Mouse (Mus musculus) retina, embryonic 14.5 days (tissue): ENCODE data around the gene Isy1.

Experiments
- DNase-seq: peaks from one replicate; pipeline ENCODE4 v3.0.0-alpha.2; 2015; ENCODE audit warnings: low spot score

Isy1 gene

DNA sequence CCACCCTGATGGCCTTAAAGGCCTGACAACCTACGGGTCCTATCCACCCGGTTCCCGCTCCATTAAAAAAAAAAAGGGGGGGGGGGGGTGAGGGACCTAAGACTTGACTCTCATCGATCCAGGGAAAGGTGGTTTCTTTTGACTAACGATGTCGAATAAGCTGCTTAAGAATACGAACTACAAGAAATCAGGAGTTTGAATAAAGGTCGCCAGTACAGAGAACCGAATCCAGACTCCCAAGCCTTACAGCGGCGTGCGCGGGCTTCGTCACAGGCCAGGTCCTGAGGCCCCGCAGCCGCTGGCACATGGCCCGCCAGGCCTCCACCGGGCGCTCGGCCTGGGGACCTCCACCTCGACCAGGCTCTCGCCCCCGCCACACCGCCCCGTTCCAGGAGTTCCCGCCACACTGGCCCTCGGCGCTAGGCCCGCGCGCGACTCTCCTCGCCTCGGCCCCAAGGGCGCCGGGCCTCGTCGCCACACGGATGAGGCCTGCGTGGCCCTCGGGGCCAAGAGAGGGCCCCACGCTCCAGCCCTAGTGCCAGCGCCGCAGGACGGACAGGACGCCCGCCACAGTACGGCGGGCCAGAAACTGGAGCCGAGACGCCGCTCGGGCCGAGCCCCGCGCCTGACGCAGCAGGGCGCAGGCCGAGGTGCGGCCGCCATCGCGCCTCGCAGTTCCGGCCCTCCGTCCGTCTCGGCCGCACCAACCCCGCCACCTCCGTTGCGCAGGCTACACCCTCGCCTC, 11.7 kb upstream of the Isy1 start:
- DNase-seq: peak; percentile 50

DNA sequence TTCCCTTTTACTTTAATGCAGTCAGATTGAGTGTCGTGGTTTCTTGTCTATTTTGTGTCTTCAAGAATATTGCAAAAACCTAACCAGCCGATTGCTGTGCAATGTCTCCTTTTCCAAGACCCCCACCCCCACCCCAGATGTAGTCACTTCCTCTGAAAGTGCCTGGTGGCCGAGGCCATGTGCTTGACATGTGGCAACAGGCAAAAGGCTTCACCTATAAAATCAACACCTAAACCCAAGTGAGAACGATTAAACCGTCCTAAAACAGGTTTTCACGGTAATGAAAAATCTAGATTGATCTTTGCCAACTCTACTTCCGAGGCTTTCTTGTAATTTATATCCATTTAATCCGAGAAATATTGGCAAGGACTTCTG, 11.2 kb upstream of the Isy1 start:
- DNase-seq: peak; percentile 34

DNA sequence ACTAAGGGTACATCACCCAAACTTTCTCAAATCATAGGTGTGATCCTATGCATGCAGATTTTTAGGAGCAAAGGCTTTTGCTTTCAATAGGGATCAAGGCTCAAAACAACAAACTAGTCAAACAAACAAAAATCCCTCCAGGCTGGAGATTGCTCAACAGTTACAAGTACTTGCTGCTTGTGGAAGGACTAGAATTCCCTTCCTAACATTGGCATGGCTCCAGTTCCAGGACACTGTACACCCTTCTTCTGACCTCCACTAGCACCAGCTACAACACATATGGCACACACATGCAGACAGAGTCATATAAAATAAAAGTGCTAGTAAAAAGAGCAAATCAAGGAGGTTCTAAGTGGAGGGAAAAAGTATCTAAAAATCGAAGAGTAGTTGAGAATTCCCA, 8.2 kb upstream of the Isy1 start:
- no peak for DNase-seq

DNA sequence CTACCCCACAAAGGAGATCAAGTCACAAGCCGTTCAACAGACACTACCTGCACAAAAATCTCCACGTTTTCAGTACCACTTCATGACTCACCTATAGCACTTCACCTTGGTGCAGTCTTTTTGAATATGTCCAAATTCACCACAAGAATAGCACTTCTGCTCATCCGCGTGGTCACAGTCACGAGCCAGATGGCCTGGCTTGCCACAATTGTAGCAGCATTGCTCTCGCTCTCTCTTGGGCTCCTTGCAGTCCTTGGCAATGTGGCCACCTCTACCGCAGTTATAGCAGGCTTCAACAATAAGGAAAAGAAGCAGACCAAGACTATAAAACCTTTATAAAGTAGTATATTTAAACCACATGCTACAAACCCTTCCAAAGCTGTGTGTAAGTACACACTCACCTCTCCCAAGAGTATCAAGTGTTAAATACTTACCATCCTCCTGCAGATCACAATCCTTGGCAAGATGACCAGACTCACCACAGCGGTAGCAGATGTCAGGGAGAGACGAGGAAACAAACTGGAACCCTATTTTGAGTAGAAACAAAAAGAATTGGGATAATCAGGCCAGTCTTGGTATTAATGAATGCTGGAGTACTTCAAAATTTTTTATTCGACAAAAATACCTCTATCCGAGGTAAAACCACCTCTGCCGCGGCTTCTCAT, 6.6 kb upstream of the Isy1 start:
- DNase-seq: no peak

DNA sequence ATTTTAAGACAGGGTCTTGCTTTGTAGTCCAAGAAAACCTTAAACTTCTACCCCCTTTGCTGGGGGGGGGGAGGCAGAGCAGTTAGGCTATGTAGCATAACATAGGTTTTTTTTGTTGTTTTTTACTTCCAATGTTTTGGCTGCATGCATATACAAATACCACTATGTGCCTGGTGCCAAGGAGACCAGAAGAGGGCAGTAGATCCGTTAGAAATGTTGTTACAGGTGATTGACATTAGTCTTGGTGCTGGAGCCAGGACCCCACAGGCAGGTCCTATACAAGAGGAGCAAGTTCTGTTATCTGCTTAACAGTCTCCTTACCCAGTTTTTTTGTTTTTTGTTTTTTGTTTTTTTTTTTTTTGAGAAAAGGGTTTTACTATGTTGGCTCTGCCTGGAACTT, 3.7 kb upstream of the Isy1 start:
- DNase-seq: no peak

DNA sequence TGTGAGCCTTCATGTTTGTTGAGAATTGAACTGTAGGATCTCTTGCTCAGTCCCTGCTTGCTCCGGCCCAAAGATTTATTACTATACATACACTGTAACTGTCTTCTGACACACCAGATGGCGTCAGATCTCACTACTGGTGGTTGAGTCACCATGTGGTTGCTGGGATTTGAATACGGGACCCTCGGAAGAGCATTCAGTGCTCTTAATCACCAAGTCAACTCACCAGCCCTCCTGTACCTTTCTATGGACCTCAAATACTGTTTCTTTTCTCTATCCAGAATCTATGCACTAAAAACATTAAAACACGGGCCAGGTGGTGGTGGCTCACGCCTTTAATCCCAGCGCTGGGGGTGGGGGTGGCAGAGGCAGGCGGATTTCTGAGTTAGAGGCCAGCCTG, 3.0 kb upstream of the Isy1 start:
- DNase-seq: no peak

DNA sequence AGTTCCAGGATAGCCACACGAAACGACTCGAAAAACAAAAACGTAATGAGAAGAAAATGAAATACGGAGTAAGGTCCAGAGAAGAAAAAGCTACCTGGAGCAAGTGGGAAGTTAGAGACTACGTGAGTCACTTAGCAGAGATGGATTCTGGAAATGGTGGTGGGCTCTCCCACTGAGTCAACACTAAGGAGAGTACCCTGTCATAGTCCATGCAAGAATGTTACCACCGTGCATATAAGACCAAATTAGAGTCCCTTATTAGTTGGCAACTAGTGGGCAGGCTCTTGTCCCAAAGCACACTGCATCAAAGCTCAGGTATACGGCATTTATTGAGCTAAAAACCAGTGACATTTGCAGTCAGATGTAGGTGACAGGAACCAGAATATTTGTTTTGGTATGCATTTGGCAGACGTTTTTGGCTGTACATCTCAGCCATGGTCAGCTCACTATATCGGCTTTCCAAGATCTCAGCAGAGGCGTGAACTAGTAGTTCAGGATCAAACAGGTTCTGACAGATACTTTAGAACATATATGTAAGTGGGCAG, 1.3 kb upstream of the Isy1 start:
- DNase-seq: no peak

DNA sequence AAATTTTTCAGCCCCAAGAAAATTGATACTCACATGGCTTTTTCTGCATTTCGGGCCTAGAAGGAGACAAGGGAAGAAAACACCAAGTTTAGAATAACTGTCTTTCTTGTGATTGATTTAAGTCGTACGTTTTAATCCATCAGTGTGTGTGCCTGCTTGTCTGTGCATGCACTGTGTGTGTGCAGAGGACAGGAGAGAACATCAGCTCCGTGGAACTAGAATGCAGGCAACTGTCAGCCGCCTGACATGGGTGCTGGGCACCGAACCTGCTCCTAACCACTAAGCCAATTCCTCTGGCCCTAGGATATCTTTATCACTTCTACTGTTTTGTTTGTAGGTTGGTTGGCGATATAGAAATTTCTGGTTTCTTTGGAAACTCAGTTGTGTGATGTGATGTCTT, 2.9 kb downstream of the Isy1 start, which contains the start of gene Gm45140:
Gene Gm45140 (minus strand): TSS at position 101 of the 400 bp plus-strand sequence.
- DNase-seq: no peak

DNA sequence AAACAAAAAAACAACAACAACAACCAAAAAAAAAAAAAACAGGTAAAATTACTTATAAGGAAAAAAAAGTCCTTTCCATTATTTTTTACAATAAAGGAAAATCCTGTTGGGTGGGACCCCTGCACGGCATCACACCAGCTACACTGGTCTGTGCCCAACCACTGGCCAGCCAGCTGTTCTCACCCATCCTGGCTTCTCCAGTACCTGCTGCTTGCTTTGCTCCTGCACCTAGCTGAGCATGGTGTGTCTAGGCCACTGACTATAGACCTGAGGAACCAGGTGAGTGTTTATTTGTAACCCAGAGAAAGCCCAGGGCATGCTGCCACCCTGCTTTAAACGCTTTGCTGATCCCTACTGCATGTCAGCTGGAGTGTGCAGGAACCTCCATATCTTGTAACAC, 18.2 kb downstream of the Isy1 start:
- no peak for DNase-seq

DNA sequence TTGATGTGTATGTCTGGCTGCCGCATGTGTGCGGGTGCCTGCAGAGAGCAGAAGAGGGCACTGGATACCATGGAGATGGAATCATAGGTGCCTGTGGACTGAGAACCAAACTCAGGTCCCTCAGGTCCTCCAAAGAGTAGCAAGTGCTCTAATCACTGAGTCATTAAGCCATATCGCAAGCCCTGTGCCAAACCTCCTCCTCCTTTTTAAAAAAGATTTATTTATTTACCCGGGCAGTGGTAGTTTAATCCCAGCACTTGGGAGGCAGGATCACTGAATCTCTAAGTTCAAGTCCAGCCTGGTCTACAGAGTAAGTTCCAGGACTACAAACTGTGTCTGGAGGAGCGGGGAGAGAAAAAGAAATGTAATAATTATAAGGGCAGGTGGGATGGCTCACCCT, 24.1 kb downstream of the Isy1 start:
- DNase-seq: no peak

DNA sequence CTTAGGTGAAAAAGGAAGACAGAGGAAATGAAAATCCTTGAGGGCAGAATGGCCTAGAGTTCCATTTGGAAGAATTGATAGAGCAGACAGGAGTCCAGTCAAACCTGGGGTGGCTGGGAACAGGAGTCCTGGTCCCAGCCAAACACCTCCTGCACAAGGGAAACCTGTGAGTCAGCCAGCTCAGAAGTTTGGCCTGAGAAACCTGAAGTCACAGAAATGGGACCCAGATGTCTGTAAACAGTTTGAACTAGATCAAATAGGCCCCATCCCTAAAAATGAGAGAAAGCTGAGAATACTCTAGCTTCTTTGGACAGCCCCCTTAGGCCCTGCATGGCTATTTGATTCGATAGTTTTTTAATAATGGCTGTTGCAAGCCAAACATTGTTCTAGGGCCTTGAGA, 25.9 kb downstream of the Isy1 start:
- DNase-seq: no peak

DNA sequence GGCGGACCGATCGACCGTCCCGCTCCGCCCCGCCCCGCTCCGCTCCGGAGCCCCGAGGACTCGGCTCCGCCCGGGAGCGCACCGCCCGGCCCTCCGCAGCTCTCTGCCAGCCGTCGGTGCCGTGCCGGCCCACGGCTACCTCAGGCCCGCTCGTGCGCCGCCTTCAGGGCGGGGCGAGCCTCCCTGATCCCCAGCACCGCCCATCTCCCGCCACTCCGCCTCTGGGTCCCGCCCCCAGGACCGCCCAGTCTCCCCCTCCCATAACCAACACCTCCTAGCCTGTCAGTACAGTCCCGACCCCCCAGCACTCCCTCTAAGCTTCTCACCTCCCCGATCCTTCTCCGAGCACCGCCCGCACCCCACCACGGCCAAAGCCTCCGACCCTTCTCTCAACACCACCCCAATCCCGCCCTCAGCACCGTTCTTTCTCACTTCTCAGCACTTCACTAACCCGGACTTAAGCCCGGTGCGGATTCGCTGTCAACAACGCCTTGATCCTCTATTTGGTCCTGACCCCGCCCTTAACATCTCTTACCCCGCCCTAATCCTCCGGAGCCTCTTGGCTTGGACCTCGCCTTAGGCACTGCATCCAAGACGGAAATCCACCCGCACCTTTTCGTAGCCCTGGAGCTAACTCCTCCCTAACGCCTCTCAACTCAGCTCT, 26.8 kb downstream of the Isy1 start, which contains the start of gene Rab43:
Gene Rab43 (minus strand): TSS at position 490 of the 664 bp plus-strand sequence.
- DNase-seq: peak; percentile 89

DNA sequence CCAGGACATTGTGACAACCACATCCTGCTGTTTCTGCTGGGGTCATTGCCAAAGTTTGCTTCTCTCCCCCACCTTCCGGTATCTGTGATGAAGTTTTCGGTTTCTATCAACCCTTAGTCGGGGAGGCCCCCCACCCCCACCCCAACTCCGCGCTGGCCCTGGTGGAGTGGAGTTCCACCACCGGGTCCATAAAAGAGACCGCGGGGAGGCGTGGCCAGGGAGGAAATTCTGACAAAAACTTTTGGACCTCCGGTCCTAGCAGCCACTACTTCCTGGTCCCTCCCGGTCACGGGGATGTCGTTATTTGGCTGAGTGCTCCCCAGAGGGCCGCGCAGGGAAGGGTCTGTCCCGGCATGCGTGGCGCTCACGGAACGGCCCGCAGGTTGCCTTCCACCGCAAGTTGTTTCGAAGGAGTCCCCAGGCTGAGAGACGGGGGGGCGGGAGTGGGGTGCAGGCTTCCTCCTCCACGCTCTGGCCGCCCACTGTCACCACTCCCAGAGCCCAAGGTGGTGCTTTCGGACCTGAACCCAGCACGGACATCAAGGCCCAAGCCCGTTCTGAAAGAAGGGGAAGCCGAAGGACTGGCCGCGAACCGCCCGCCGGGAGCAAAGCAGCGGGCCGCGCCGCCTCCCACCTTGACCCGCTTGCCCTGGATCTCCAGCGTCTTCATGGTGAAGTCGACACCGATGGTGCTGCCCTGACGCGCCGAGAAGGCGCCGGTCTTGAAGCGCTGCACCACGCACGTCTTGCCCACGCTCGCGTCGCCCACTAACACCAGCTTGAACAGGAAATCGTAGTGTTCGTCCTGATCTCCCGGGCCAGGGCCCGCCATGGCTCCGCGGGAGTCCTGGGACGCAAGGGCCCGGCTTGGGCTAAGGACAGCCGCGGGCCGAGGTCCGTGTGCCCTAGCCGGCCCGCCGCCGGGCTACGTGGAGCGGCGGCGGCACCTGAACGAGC, 27.6 kb downstream of the Isy1 start:
- peak; percentile 49 for DNase-seq

DNA sequence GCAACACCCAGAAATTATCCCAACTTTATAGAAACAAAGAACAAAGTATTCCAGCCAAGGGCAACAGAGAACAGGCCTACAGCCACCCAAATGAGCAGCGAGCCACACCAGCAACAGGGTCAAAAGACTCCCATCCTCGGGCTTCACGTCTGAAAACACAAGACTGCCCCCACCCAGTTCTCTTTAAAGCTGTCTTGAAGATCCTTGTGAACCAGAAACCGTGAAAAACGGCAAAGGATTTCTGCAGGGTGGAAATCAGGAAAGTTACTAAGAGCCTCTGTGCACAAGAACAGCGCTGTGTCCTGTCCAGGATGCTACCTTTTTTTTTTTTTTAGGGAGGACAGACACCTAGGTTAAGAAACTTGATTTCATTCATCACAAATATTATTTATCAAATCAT, 28.3 kb downstream of the Isy1 start:
- no peak for DNase-seq

DNA sequence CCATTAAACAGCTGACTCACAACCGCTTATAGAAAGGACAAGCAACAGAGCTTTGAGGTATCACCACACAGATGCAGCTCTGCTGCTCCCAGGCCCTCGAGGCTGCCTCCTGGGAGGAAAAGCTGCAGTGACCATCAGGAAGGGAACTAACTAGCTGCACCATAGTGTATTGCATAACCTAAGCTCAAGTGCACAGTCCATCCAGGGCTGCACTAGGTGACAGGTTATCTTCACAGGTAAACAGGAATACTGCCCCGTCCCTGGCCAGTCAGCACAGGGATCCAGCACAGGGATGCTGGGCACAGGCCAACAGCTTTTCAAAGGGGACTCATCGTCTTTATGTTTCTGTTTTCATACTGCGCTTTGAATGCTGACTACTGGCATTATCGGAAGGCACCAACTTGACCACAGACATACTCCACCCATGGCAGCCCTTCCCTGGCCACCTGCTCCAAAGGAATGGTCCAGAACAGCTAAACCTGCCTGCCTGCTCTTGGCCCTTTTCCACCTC, 28.9 kb downstream of the Isy1 start:
- DNase-seq: no peak

DNA sequence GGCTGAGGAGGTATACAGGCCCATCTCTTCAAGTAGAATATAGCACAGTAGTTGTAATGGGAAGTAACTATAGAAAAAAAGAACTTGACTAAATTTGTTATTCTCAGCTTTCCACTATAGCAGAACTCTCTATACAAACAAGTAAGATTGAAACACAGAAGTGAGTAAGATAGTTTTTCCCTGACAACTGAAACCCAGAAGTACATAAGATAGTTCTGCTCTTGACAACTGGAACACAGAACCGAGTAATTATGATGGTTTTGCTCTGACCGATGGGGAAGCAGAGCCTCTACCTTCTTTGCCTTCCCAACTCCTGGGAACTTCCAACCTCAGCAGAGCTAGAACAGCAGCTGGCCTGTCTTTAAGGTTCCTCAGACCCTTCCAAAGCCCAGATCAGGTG, 29.5 kb downstream of the Isy1 start:
- DNase-seq: no peak

DNA sequence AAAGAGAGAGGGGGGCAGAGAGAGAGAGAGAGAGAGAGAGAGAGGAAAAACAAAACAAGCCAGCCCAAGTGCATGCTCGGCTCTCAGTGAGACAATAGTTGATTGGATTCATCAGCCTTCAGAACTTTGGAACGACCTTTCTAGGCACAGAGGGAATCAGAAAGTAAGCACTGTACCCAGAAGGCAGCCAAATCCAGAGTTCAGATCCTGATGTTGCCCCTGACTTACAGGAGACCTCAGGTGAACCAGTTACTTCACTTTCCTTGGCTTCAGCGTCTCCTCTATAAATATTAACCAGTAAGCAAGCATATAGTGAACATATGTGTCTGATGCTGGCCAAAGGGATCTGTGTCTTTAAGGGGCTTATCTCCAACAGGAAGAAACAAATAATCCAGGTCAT, 30.1 kb downstream of the Isy1 start:
- no peak for DNase-seq

DNA sequence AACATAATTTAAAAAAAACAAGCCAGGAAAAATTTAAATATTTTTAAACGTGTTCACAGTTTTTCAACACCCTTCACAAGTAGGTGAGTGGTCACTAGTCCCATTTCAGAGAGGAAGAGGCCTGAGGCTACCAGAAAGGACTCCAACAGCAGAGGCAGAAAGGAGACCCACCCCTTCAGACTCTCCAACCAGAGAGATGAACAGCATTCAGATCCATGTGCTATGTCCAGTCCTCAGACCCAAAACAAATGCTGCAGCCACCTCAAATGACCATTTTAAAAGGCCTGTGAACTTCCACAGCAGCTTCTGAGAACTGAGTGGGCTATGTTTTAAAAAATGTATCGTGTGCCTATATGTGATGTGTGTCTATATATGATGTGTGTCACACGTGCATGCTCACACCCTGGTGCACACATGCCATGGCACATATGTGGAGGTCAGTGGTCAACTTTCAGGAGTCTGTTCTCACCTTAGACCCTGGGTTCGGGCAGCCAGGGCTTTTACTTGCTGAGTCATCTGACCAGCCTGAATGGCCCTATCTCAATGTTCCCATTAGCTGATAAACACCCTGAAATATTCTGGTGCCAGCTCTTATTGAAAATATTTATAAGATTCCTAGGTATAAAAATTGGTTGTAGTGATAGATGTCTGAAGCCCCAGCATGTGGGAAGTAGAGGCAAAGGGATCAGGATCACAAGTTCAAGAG, 30.7 kb downstream of the Isy1 start:
- no peak for DNase-seq

DNA sequence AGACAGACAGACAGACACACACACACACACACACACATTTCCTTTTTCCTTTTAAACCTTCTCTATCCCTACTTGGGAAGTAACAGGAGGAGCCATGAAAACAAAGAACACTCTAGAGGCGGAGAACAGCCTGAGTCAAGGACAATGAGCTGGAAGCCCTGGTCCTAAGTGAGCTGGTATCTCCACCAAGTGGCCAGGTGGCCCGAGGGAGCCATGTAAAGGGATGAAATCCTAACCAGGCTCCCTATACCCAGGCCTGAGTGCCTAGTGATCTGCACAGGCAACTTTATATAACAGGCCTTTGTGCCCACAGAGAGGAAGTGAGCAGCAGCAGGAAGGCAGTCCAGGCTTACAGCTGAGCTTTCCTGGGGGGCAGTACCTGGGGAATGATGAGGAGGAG, 31.7 kb downstream of the Isy1 start:
- DNase-seq: no peak

DNA sequence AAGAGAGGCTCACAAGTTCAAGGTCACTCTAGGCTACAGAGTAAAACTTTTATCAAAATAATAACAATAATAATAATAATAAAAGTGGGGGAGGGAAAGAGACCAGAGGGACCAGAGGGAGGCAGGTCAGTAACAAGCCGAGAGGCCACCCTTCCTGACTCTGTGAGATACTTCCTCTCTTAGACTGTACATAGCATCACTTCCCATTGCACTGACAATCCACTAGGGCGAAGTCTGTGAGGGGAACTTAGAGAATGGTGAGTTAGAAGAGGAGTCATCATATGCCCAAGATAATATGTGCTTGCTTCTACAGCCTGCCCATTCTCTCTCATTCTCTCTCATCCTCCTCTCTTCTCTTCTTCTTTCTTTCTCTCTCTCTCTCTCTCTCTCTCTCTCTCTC, 32.6 kb downstream of the Isy1 start:
- no peak for DNase-seq

DNA sequence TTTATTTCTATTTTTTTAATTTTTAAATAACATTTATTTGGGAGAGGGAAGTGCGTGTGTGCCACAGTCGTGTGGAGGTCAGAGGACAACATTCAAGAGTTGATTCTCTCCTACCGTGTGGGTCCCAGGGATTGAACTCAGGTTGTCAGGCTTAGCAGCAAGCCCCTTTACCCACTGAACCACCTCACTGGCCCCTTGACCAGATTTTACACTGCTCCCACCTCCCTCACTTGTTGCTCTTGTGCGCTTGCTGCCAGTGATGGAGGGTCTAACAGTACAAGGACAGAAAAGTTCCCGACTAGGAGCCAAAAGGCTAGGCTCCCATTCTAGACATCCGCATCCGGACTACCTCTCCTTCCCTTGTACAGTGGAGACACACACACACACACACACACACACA, 33.1 kb downstream of the Isy1 start:
- no peak for DNase-seq
